Mouse (Mus musculus) embryo, embryonic 10.5 days (tissue): Measurements from ENCODE around the gene Teddm2.

Experiments used
- DNase-seq: peaks from one replicate; pipeline ENCODE4 v3.0.0-alpha.2; 2015; ENCODE audit warnings: low spot score

Teddm2 gene

DNA sequence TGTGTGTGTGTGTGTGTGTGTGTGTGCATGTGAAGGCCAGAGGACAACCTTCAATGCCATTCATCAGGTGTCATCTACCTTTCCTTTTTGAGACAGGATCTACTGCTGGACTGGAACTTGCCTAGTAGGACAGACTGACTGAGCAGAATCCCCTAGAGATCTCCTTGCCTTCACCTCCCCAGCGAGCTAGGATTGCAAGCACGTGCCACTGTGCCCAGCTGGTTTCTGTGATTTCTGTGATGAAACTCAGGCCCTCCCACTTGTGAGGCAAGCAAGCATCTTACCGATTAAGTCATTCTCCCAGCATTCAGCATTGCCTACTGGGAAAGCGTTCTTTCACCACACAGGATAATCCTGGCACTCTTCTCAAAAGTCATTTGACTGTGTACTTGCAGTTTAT, 69.3 kb downstream of the Teddm2 start:
- no peak for DNase-seq

DNA sequence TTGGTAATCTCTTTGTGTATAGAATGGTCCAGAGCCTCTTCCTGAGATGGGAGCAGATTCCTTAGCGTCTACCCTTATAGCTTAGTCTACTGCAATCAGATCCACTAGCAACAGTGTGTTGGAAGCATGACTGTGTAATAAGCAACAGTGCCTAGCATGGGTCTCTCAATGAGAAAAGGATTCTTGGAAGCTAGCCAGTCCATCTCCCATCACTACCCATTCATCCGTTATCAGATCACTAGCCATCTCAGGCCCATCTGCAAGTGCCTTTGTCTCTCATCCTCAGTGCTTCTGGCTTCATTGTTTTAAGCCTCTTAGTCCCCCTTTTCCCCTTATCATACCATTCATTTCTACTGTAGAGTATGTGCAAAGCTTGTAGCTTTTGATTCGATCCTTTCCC, 79.8 kb downstream of the Teddm2 start:
- DNase-seq: no peak

DNA sequence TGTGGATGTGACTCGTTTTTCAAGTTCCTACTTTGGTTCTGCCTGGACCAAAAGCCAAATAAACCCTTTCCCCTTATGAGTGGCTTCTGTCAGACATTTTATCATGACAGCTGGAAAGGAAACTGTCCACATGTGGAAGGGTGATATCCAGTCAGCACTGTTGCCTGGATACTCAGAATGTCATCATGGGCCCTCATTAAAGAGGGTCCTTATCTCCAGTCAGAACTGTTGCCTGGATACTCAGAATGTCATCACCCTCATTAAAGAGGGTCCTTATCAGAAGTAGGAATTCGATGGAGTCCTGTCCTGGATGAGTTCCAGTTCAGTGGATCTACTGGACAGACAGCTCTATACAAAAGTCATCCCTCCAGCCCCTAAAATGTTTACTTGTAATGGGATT, 85.8 kb downstream of the Teddm2 start:
- no peak for DNase-seq

- peak; percentile 80 for DNase-seq
Measured at GRCm38 (mm10) chr1:153807390-153807993, 92.5 kb downstream of the Teddm2 start.

DNA sequence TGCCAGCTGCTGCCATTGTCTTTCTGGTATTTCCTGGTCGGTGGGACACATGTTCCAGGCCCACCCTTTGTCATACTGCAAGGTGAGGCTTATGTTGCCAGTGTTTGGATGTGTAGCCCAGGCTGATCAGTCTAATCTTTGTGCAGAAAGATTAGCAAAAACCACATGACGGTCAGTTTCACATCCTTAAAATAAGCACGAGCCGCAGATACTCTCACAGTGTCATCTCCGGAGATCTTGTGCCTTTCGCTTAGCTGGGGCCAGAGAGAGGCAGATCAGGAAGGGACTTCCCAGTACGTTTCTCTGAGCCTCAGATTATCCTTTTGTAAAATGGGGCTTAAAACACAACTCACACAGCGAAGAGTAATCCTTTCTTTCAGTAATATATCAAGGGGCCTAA, 96.5 kb downstream of the Teddm2 start:
- DNase-seq: no peak

GRCm38 (mm10) chr1:153802691-153803090, 97.3 kb downstream of the Teddm2 start:
- DNase-seq: no peak
